Mouse (Mus musculus) brain, embryonic 14.5 days (tissue): Measurements from ENCODE around the gene Unc45b. TPM values are rescaled to one million over a fixed set of nuclear protein-coding genes. Genes with fewer than 3 reads are reported as not detected.
"Not testable (repeated sequence)": the region's sequence is repeated elsewhere in the genome, so short reads cannot be mapped to it uniquely, and the experiment has no call there.

ENCODE experiments used
- DNase-seq: peaks from one replicate; pipeline ENCODE4 v3.0.0-alpha.2; 2011; ENCODE audit warnings: low read depth
- CTCF ChIP-seq: fragments of 200-500 bp; IDR thresholded peaks from 2 replicates; pipeline ENCODE4 v1.5.1; 2012; ENCODE audit warnings: inconsistent platforms, mild to moderate bottlenecking, moderate library complexity, borderline replicate concordance; ENCODE audit not compliant: insufficient read depth, insufficient read length; ENCODE audit errors: extremely low read depth
- POLR2A ChIP-seq: fragments of 200-500 bp; IDR thresholded peaks from 2 replicates; pipeline ENCODE4 v1.6.1; 2012; ENCODE audit warnings: mild to moderate bottlenecking, inconsistent platforms, borderline replicate concordance; ENCODE audit not compliant: poor library complexity, insufficient read depth, insufficient read length, severe bottlenecking; ENCODE audit errors: extremely low read depth
- polyA plus RNA-seq: library from polyadenylated mRNA; depleted of rRNA; stranded (reverse); fragments of >200 nt; gene quantifications from 2 replicates; pipeline ENCODE4 v1.2.3, GENCODE M21; 2012; rRNA removed

The Unc45b gene
- polyA plus RNA-seq, 1 experiment = 1.5 TPM

- no peak for DNase-seq
- no peak for TF ChIP-seq CTCF
- TF ChIP-seq POLR2A = no peak
Observed at GRCm38 (mm10) chr11:82961743-82962142, 51.4 kb downstream of the Unc45b start.

- DNase-seq = no peak
- TF ChIP-seq CTCF (no peak), POLR2A (no peak)
Observed at GRCm38 (mm10) chr11:82962215-82962614, 51.9 kb downstream of the Unc45b start.

GRCm38 (mm10) chr11:82970712-82971589 lies 60.6 kb downstream of the Unc45b start:
- DNase-seq = peak; percentile 78
- TF ChIP-seq CTCF (peak; percentile 45; the same call in 1 of the 2 replicates), POLR2A (0 out of 2 replicates have a peak, but pooled peaks have one; percentile 13)

DNA sequence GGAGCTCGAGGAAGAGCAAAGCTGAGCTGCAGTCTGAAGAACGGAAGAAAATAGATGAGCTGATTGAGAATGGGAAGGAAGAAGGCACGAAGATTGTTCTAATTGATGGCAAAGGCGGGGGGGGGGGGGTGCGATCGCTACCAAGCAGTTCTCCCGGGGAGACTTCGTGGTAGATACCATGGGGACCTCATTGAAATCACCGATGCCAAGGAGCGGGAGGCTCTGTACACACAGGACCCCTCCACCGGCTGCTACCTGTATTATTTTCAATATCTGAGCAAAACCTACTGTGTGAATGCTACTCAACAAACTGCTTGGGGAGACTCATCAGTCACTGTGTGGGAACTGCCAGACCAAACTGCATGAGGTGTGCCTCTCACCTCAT lies 61.2 kb downstream of the Unc45b start:
- no peak for DNase-seq
- TF ChIP-seq POLR2A (no peak), CTCF (no peak)

DNA sequence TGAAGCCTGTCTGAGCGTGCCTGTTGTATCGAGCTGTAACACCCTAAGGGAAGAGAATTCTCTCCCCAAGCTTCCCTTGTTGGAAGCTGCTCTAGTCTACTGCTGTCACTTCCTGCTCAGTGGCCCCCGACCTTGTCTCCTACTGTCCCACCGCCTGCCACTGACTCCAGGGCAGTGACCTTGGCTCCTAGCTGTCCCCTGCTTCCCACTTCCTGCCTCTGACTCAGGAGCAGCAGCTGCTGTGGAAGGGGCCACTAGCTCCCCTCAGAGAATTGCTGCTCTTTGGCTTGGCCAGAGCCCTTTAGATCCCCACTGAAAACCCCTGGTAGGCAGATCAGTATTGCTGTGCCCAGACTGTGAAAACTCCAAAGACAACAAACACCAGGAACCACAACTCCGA lies 63.6 kb downstream of the Unc45b start:
- no peak for TF ChIP-seq POLR2A
- no peak for TF ChIP-seq CTCF
- no peak for DNase-seq

DNA sequence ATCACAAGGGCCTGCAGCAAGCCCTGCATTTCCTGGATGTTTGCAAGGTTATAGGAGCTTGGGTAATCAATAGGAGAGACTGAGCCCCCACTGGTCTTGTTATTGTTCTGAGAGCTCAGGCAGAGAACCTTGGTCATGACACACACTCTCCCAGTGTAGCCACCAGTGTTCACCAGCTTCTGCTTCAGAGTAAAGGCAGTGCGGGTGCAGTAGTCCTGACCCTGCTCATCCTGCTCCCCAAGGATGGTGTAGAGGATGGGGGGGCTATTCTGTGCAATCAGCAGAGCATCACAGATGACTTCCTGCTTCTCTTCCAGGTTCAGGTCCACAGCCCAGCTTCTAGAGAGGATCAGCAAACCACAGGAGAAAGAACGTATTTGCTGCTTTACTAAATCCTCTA lies 72.1 kb downstream of the Unc45b start:
- not testable (repeated sequence) for DNase-seq

GRCm38 (mm10) chr11:82983193-82983592 lies 72.8 kb downstream of the Unc45b start:
- no peak for TF ChIP-seq CTCF
- no peak for TF ChIP-seq POLR2A
- no peak for DNase-seq

GRCm38 (mm10) chr11:82987621-82988020 lies 77.3 kb downstream of the Unc45b start:
- DNase-seq = no peak
- no peak for TF ChIP-seq POLR2A
- no peak for TF ChIP-seq CTCF

DNA sequence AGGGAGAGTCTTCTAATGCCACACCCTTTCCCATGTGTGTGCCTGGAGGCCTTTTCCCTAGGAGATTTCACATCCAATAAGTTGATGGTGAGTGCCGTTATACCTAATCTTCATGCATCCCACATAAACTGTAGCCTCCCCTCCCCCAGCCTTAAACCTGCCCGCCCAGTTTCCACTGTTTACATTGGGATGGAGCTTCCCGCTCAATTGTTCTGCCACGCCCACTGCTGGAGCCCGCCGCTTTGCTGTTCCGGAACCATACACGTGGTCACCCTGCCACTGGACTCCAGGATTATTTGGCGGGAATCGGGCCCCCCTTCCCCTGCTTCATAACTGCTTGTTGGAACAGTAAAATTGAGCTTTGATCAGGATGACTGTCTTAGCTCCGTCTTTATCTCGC lies 79.0 kb downstream of the Unc45b start:
- TF ChIP-seq POLR2A = no peak
- no peak for TF ChIP-seq CTCF
- DNase-seq = no peak

DNA sequence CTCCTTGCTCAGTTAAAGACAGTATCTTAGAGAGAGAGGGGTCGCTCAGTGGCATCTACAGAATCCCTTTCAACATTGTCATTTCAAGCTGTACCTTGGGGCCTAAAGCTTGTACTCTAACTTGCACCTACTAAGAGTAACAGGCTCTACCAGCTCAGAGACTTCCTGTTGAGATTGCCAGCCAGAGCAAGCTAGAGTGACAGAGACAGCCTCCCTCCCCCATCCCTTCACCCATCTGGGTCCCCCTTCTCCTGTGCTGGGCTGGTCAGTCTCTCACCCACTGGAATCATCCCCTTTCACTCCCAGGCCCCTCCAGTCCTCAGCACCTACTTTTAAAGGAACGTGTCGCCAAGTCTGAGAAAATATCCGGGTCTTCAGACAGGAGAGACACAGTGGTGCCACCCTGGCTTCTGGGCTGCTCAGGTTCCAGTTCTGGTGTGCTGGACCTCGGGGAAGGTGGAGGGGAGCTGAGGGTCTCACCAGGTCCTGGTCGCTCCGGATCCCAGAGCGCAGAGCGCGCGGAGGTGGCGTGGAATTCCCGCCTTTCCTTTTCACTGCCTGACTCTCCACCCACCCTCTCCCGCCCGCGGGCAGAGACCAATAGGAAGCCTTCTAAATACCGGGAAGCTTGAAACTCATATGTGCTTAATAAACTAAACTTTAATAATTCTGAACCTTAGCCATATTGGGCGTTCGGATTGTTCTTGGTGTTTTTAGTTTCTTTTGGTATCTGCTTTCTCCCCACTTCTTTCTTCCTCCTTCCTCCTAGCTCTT lies 80.4 kb downstream of the Unc45b start:
- peak; percentile 68 for DNase-seq

- TF ChIP-seq CTCF (no peak), POLR2A (no peak)
- DNase-seq = peak; percentile 64
Observed at GRCm38 (mm10) chr11:82991469-82992166, 81.3 kb downstream of the Unc45b start, which contains the start of gene Slfn9. TSS of gene Slfn9 (minus strand) at chr11:82991830.

Other genes with a start within 250 kb of the Unc45b start
- gene Cct6b, start 146.2 kb upstream of the Unc45b start, polyA plus RNA-seq = 0.16 and 0.20 TPM in 2 replicates
- 13.6 and 13.8 TPM in 2 replicates for gene Zfp830, start 146.2 kb upstream of the Unc45b start, polyA plus RNA-seq
- 43.9 and 46.2 TPM in 2 replicates for gene Lig3, start 129.4 kb upstream of the Unc45b start, polyA plus RNA-seq
- gene Rffl, start 39.3 kb upstream of the Unc45b start, polyA plus RNA-seq = 5.7 and 7.6 TPM in 2 replicates
- 9.5 and 9.7 TPM in 2 replicates for gene Rad51d, start 19.9 kb upstream of the Unc45b start, polyA plus RNA-seq
- gene Fndc8, start 18.4 kb upstream of the Unc45b start, polyA plus RNA-seq = 0.03 TPM in 1 of 2 replicates, not detected in the other
- gene Nle1, start 2.1 kb upstream of the Unc45b start, polyA plus RNA-seq = 59.1 and 92.3 TPM in 2 replicates
- gene Slfn5, start 40.8 kb downstream of the Unc45b start, polyA plus RNA-seq = 0.57 and 1.0 TPM in 2 replicates
- 2.3 TPM in 2 replicates for gene Slfn9, start 81.3 kb downstream of the Unc45b start, polyA plus RNA-seq
- 0.09 and 0.11 TPM in 2 replicates for gene Slfn8, start 110.3 kb downstream of the Unc45b start, polyA plus RNA-seq
- gene Slfn2, start 154.6 kb downstream of the Unc45b start, polyA plus RNA-seq = 0.53 and 0.77 TPM in 2 replicates
- gene Slfn1, start 206.3 kb downstream of the Unc45b start, polyA plus RNA-seq = 0.07 TPM in 1 of 2 replicates, not detected in the other